Comparison of ENCODE assay signal across 13 mouse cellular contexts in the genomic region with DNA sequence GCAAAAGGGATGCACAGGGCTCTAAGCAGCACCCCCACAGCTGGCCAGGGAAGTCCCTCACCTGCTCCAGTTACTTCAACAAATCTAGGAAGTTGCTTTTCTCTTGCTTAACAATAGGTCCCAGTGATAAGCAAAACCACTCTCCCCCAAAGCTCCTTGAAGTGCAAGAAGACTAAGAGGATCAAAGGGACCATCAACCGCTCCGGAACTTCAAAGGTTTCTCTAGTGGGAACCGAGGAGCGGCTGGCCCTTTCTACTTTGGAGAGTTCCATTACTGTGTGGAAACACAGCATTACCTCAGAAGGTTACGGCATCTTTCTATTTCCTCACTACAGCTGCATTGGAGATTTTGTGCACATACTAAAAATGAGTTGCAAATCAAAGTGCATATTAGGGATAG. TPM values are rescaled to one million over a fixed set of nuclear protein-coding genes. Genes with fewer than 3 reads are reported as not detected.
DNase-seq lines count a peak whose midpoint lies in the region; ATAC-seq and TF ChIP-seq lines count a peak whose summit lies in the region.
"Had no signal": no experiment of that assay in that cellular context is flagged by ENCODE, and none has a peak within 500 bp of the region (broad histone marks: within the 10 kb centered on the region; RNA-seq: fewer than 3 reads in every experiment).

No protein-coding gene starts in this region.

- H3K27me3 ChIP-seq in heart, embryonic 16.5 days (ENCODE audit: control insufficient read depth, insufficient read depth, low read length) = no peaks in the 10 kb centered on the region
- no peaks in the 10 kb centered on the region for H3K27me3 ChIP-seq in heart, adult 2 months (ENCODE audit: control insufficient read depth, insufficient read depth, low read length)
- H3K27me3 ChIP-seq: heart, embryonic 15.5 days; hindbrain, embryonic 13.5 days; megakaryocyte, embryonic 14.5 days had no signal

- no peak overlapping the region for H3K27ac ChIP-seq in heart, embryonic 16.5 days (ENCODE audit: low read length)
- no peak overlapping the region for H3K27ac ChIP-seq in heart, adult 2 months
- no peak overlapping the region for H3K27ac ChIP-seq in ES-E14 (ENCODE audit: insufficient read depth, low read depth, low read length, poor library complexity, severe bottlenecking)
- H3K27ac ChIP-seq: heart, embryonic 15.5 days; hindbrain, embryonic 13.5 days had no signal

- no peak overlapping the region for H3K9ac ChIP-seq in heart, embryonic 16.5 days (ENCODE audit: low read length)
- no peak overlapping the region for H3K9ac ChIP-seq in heart, adult 2 months (ENCODE audit: low read depth, low read length)
- H3K9ac ChIP-seq in ES-E14 (ENCODE audit: insufficient read depth, low read depth, low read length, poor library complexity, severe bottlenecking) = no peak overlapping the region
- H3K9ac ChIP-seq: heart, embryonic 15.5 days; hindbrain, embryonic 13.5 days; liver, postnatal 0 days had no signal

- in situ Hi-C loops in ES-E14 (cut with MboI; ENCODE audit: low sequenced_read_pairs in 2 of 2, unreplicated experiment in 2 of 2) = no loop called here

- DNase-seq in heart, adult 2 months = no peak
- DNase-seq in ES-E14 (ENCODE audit: low read depth, low spot score) = peak; percentile 73
- DNase-seq in embryo, embryonic 10 days (ENCODE audit: low spot score) = peak; percentile 34
- DNase-seq in thymus, postnatal 14 days = peak; percentile 43
- no peak for DNase-seq in gastrocnemius, postnatal 4 days (ENCODE audit: low spot score in 2 of 2)
- DNase-seq in left cerebral cortex, postnatal 14 days (ENCODE audit: low spot score in 2 of 2) = no peak
- DNase-seq: cerebellum, adult 2 months; kidney, adult 18-20 months; liver, postnatal 0 days had no signal

- TF ChIP-seq CTCF in heart, adult 2 months (IDR thresholded peaks at IDR 0.05) = no peak

- no peaks in the 10 kb centered on the region for H3K79me2 ChIP-seq in heart, adult 2 months (replicated peaks; ENCODE audit: control insufficient read depth, insufficient read depth, low read length)

- no peaks in the 10 kb centered on the region for H3K4me1 ChIP-seq in heart, embryonic 16.5 days (ENCODE audit: control insufficient read depth, insufficient read depth, low read length)
- no peaks in the 10 kb centered on the region for H3K4me1 ChIP-seq in heart, adult 2 months (ENCODE audit: control insufficient read depth, insufficient read depth, low read length)
- H3K4me1 ChIP-seq in ES-E14 (ENCODE audit: control insufficient read depth in 2 of 2, insufficient read depth in 2 of 2, low read length in 2 of 2, poor library complexity in 1 of 2) = no peaks in the 10 kb centered on the region
- H3K4me1 ChIP-seq: heart, embryonic 15.5 days; hindbrain, embryonic 13.5 days; megakaryocyte, embryonic 14.5 days had no signal

- no peak overlapping the region for H3K4me3 ChIP-seq in heart, embryonic 16.5 days (ENCODE audit: low read length)
- no peak overlapping the region for H3K4me3 ChIP-seq in heart, adult 2 months
- H3K4me3 ChIP-seq in ES-E14 (ENCODE audit: insufficient read depth in 1 of 2, low read depth in 1 of 2, low read length in 2 of 2, poor library complexity in 1 of 2, severe bottlenecking in 1 of 2) = no peak overlapping the region
- H3K4me3 ChIP-seq: heart, embryonic 15.5 days; hindbrain, embryonic 13.5 days; megakaryocyte, embryonic 14.5 days had no signal

- intact Hi-C loops in heart, adult 2 months (cut with DNase I) = loop anchor here (10.0 kb wide), 1 partner anchor 579 kb away; no protein-coding TSS in a partner anchor
- intact Hi-C loops in left cerebral cortex, postnatal 14 days (cut with DNase I) = no loop called here

- 0 out of 2 replicates have a peak, but pooled peaks have one; percentile 28 for ATAC-seq in heart, embryonic 16.5 days (replicated peaks; ENCODE audit: extremely low read depth, insufficient read depth, low FRiP score)
- ATAC-seq: liver, postnatal 0 days had no signal

- no peak overlapping the region for H3K4me2 ChIP-seq in heart, embryonic 16.5 days (ENCODE audit: low read depth, low read length)
- H3K4me2 ChIP-seq: heart, embryonic 15.5 days; hindbrain, embryonic 13.5 days had no signal

- H3K9me3 ChIP-seq in heart, embryonic 16.5 days (replicated peaks; ENCODE audit: control insufficient read depth, low read length) = no peaks in the 10 kb centered on the region
- no peaks in the 10 kb centered on the region for H3K9me3 ChIP-seq in ES-E14 (ENCODE audit: control insufficient read depth, insufficient read depth, low read depth, low read length)
- H3K9me3 ChIP-seq: heart, embryonic 15.5 days; hindbrain, embryonic 13.5 days; megakaryocyte, embryonic 14.5 days had no signal

- no peak for TF ChIP-seq EP300 in heart, adult 2 months (IDR thresholded peaks at IDR 0.05; ENCODE audit: insufficient read depth, low read depth, low read length)

- H3K36me3 ChIP-seq in heart, embryonic 16.5 days (ENCODE audit: control insufficient read depth, insufficient read depth) = no peaks in the 10 kb centered on the region
- no peaks in the 10 kb centered on the region for H3K36me3 ChIP-seq in heart, adult 2 months (ENCODE audit: control insufficient read depth, insufficient read depth, low read length)
- H3K36me3 ChIP-seq in ES-E14 (ENCODE audit: control insufficient read depth, insufficient read depth, low read length, poor library complexity, severe bottlenecking) = no peaks in the 10 kb centered on the region
- H3K36me3 ChIP-seq: heart, embryonic 15.5 days; hindbrain, embryonic 13.5 days had no signal

- TF ChIP-seq POLR2A in heart, adult 2 months (IDR thresholded peaks at IDR 0.05; ENCODE audit: insufficient read depth, low read depth, low read length) = no peak

- WGBS in heart, embryonic 16.5 days = 27% methylated on average over 5 of the region's 5 CpGs
- WGBS in heart, adult 2 months = 54% methylated on average over 5 of the region's 5 CpGs

TF ChIP-seq in ES-E14, 5 proteins besides CTCF, POLR2A, EP300 and RAD21:
- TF ChIP-seq ZNF384 (IDR thresholded peaks at IDR 0.05; ENCODE audit: low read depth, low read length) (no peak), MAFK (IDR thresholded peaks at IDR 0.05; ENCODE audit: insufficient read depth, low read depth, low read length) (no peak), CHD2 (IDR thresholded peaks at IDR 0.05; ENCODE audit: low read depth, low read length) (no peak), ZC3H11A (IDR thresholded peaks at IDR 0.05; ENCODE audit: borderline replicate concordance, low read depth, low read length) (no peak)

RNA-seq across cellular contexts. Expression of a gene that starts 16.5 kb away (rescaled TPM):
- 6.7 and 7.2 TPM in 2 replicates for polyA plus RNA-seq in heart, embryonic 16.5 days (2015; fragmentation: Nextera tagmentation; extraction: Ambion mirVana)
- 10 to 100 TPM; 20.1 to 25.2 TPM for total RNA-seq in heart, adult 2 months (2021)
- polyA plus RNA-seq in heart, adult 2 months (2012; rRNA removed) = 6.8 and 11.2 TPM in 2 replicates
- total RNA-seq in ES-E14 (2012; rRNA removed) = 17.2 and 30.4 TPM in 2 replicates
- total RNA-seq in gastrocnemius, postnatal 4 days (2021) = 10 to 100 TPM; 21.5 to 29.2 TPM
- 10 to 100 TPM; 37.4 to 37.7 TPM for total RNA-seq in left cerebral cortex, postnatal 14 days (2021)

Comparison
In these comparisons a context has a peak if more than half of its experiments do, and no peak if none do; other contexts are left out.
1. DNase-seq: peak in ES-E14 (single experiment), embryo, embryonic 10 days (single experiment) and thymus, postnatal 14 days (single experiment); none in heart, adult 2 months (0 of 2), gastrocnemius, postnatal 4 days (0 of 2) and left cerebral cortex, postnatal 14 days (0 of 2).